Mouse (Mus musculus): Measurements from ENCODE around the gene 4930535I16Rik.
A peak's percentile ranks its signal among the peaks of the same experiment; 100 is the strongest.
"Not testable (repeated sequence)": the region's sequence is repeated elsewhere in the genome, so short reads cannot be mapped to it uniquely, and the experiment has no call there.

The 4930535I16Rik gene

DNA sequence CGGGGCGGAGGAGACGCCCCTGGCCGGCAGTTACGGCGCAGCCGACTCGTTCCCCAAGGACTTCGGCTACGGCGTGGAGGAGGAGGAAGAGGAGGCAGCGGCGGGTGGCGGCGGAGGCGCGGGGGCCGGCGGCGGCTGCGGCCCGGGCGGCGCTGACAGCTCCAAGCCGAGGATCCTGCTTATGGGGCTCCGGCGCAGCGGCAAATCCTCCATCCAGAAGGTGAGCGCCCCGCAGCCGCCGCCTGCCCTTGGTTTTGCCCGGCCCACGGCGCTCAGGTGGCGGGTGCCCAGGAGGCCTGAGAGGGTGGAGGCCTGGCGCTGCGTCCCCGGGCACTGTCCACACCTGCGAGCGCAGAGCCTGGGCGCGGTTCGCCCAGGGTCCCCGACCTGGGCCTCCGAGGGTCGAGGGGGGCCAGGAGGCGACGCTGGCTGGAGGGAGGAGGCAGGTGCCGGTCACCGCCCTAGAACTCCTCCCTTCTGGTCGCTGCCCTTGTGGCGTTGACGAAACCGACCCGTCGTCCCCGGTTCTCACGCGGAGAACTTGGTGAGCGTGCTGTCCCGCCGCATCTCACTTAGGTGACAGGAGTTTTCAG lies at the start of gene 4930535I16Rik:
Gene 4930535I16Rik (minus strand): TSS at position 475 of the 593 bp plus-strand sequence.
- peak; percentile 40 for DNase-seq (ENCODE audit: low read depth)

DNA sequence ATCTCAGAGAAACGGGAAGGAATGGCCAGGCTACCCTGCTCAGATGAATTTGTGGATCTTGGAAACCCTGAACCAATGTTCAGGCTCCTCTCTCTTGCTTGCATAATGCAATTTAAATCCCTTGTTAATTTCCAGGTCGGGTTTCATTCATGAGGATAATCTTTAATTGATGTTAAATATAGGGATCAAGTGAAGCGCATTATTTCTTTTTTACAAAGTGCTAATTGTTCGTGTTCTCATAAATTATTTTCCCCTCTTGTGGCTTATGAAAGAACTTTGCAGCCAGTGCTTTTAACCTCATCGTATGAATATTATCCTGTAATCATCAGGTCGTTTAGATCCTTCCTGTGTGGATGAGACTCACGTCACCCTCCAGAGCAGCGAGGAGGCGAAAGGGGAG lies 44.9 kb upstream of the 4930535I16Rik start:
- no peak for DNase-seq (ENCODE audit: low read depth)

DNA sequence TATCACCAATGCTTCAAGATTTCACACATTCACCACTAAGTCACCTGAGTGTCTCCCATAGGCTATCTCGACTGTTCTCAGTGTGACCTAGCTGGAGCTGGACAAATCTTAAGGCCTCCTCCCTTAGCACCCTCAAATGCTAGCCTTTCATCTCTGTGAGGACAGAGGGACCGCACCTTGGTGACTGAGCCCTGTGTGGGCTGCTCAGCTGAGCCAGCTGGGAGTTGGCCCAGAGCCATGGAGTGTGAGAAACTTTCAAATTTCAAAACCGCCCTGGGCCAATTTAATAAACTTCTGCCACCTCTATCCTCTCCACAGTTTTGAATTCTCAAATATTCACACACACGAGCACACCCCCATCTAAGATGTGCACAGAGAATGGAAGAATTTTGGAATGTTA lies 43.1 kb upstream of the 4930535I16Rik start:
- no peak for DNase-seq (ENCODE audit: low read depth)

- DNase-seq (ENCODE audit: low read depth) = no peak
Measured at GRCm38 (mm10) chr4:123957891-123958290, 40.1 kb upstream of the 4930535I16Rik start.

DNA sequence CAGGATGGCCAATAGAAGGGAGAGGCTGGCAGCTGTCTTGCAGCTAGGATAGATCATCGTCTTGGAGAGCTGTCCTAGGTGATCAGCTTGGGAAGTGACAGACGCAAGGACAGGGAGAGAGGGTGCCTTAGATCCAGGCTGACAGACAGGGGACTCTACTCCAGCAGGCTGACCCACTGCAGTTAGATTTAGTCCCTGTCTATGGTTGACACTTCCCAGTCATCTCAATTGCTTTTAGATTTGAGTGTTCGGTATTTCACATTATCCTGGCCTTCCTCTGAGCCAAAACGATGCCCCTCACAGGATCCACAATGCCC lies 39.6 kb upstream of the 4930535I16Rik start:
- DNase-seq (ENCODE audit: low read depth) = no peak

GRCm38 (mm10) chr4:123956703-123957491 lies 39.1 kb upstream of the 4930535I16Rik start:
- DNase-seq (ENCODE audit: low read depth) = peak; percentile 88

DNA sequence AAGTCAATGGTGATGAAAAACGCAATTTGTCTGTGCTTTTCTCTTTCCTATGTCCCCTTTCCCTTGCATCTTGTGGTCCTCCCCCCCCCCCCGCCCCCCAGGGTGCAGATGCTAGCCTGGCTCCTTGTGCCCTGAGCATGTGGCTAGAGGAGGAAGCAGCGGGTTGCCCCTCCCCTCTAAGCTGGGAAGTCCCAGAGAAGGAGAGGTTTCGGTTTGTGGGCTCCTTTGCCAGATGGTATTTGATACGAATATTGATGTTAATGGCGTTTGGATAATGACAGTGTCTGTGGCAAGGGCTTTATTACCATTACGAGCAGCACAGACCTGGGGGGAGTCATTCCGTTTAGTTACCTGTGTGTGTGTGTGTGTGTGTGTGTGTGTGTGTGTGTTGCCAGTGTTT lies 34.2 kb upstream of the 4930535I16Rik start:
- DNase-seq (ENCODE audit: low read depth) = no peak

- no peak for DNase-seq (ENCODE audit: low read depth)
Measured at GRCm38 (mm10) chr4:123949649-123950048, 31.8 kb upstream of the 4930535I16Rik start.

DNA sequence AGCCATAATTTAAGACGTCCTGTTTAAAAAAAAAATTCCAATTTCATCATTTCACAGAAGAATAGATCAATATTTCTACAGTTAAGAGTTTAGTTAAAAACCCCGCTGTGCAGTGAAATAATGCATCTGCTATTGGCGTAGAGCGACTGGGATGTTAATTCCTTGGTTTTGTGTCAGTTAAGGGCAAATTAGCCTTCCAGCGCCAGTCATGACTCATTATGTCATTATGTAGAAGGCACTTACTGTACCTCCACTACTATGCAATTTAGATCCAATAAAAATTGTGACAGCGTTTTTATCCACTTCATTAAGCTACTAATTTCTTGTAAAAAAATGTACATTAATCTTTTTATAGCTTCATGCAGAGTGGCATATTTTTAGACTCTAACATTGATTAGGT lies 31.1 kb upstream of the 4930535I16Rik start:
- DNase-seq (ENCODE audit: low read depth) = no peak

DNA sequence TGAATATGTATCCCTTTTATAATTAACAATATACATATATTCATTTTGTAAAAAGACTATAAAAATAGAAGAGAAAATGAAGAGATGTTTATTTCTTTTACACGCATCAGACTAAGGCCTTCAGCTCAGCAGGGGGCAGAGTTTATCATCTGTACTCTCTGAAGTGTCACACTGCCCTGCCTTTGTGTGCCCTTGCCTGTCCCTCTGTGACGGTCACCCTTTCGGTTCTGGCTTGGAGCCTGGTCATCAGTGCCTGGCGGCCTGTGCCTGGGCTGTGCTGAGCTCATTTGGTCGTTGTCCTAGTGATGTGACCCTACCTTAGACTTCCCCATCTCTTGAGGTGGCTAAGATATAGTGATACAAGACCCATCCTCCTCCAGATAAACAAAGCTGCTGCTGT lies 29.3 kb upstream of the 4930535I16Rik start:
- no peak for DNase-seq (ENCODE audit: low read depth)

GRCm38 (mm10) chr4:123946701-123947100 lies 28.9 kb upstream of the 4930535I16Rik start:
- no peak for DNase-seq (ENCODE audit: low read depth)

- DNase-seq (ENCODE audit: low read depth) = not testable (repeated sequence)
Measured at GRCm38 (mm10) chr4:123940878-123941277, 23.1 kb upstream of the 4930535I16Rik start.

- peak; percentile 96 for DNase-seq (ENCODE audit: low read depth)
Measured at GRCm38 (mm10) chr4:123939838-123940237, 22.0 kb upstream of the 4930535I16Rik start.

- DNase-seq (ENCODE audit: low read depth) = no peak
Measured at GRCm38 (mm10) chr4:123936059-123936458, 18.2 kb upstream of the 4930535I16Rik start.

DNA sequence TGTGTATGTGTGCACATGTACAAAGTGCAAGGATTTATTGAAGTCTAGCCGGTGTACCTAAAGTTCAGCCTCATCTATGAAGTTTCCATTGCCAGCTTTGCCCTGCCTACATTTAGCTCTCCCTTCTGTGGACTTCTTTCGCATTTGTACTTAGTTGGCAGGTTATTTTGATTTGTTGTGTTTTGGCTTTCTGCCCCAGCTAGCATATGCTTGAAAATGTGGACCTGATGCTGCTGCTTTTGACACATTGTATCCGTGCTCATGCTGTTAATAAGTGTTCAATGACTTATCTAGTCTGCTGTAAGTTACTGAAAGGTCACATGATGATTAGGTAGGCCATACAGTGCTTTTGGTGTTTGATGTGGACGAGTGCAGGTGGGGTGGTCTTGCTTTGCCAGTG lies 16.5 kb upstream of the 4930535I16Rik start:
- no peak for DNase-seq (ENCODE audit: low read depth)

GRCm38 (mm10) chr4:123929994-123930393 lies 12.2 kb upstream of the 4930535I16Rik start:
- DNase-seq (ENCODE audit: low read depth) = peak; percentile 40

GRCm38 (mm10) chr4:123927961-123928360 lies 10.1 kb upstream of the 4930535I16Rik start:
- no peak for DNase-seq (ENCODE audit: low read depth)

GRCm38 (mm10) chr4:123921055-123921565 lies 3.3 kb upstream of the 4930535I16Rik start:
- no peak for DNase-seq (ENCODE audit: low read depth)

DNA sequence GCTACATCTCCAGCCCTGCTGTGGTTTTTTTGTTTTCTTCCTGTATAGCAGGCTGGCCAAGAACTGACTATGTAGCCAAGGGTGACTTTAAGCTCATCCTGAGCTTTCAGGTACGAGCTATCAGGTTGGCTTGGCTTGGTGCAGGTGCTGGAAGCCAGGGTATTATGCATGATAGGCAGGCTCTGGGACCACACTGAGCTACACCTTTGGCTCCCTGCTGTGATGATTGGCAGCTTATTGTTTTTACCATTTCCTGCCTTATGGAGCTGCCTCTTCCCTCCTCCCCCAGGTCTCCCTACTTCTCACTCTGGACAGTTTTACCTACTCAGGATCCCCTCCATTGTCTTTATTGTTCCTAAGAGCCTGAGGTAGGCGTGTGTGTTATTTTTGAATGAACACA lies 1.0 kb upstream of the 4930535I16Rik start:
- no peak for DNase-seq (ENCODE audit: low read depth)

DNA sequence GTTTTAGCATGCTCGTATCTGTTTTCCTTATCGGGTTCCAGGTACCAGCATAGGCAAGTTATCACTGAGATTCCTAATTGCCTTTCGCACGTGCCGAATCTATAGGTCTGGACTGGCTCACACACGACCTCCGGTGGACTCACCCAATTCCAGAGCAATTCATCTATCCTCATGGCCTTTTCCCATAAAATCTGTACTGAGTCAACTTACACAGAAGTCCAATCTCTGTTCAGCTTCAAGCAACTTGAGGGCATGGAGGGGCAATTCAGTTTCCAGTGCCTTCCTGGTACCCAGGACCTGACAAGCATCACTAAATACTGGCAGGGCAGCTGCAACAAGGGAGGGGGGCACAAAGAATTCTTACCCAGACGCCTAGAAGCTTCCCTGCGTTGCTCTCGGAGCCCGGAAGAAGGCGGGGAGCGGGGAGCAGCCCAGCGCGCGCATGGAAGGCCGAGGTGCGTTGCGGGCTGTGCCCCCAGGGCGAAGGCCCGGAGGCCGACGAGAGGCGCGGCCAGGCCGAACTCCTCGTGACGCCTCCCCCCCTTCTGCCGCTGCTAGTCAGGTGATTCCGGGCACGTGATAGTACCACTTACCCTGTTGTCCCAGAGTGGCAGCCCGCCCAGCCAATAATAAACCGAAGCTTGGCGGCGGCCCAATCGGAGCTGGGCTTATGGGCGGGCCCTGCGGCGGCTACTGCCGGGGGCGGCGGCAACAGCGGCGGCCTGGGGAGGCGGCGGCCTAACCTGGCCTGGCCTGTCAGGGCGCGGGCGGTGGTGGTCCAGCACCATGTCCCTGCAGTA lies 874 bp downstream of the 4930535I16Rik start, which contains the start of gene Rragc:
Gene Rragc (plus strand): TSS at position 699 of the 800 bp plus-strand sequence.
- DNase-seq (ENCODE audit: low read depth) = peak; percentile 100

- DNase-seq (ENCODE audit: low read depth) = peak; percentile 52
Measured at GRCm38 (mm10) chr4:123912431-123912830, 5.4 kb downstream of the 4930535I16Rik start.

DNA sequence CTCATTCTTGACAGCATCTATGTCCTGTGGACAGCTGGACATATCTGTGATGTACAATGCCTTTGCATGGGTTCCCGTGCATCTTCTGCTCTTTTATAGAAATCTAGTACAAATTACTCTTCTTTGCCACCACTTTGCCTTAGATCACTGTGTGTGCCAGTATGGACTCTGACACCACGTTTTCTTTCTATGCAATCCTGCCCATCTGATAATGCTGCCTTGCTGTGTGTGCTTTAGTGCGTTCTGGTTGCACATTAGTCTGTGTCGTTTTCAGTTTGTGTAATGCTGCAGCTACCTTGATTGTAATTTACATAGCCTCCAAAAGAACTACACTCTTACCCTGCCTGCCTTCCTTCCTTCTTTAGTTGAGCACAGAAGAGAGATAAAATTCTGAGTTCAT lies 6.3 kb downstream of the 4930535I16Rik start:
- DNase-seq (ENCODE audit: low read depth) = no peak

Data from NIH3T3 (cell line).